Mouse (Mus musculus) thymus, postnatal 25 days (tissue): ENCODE results near the gene Map3k4.

Experiments
- DNase-seq: peaks from one replicate; pipeline ENCODE4 v3.0.0; 2022

Gene Map3k4

DNA sequence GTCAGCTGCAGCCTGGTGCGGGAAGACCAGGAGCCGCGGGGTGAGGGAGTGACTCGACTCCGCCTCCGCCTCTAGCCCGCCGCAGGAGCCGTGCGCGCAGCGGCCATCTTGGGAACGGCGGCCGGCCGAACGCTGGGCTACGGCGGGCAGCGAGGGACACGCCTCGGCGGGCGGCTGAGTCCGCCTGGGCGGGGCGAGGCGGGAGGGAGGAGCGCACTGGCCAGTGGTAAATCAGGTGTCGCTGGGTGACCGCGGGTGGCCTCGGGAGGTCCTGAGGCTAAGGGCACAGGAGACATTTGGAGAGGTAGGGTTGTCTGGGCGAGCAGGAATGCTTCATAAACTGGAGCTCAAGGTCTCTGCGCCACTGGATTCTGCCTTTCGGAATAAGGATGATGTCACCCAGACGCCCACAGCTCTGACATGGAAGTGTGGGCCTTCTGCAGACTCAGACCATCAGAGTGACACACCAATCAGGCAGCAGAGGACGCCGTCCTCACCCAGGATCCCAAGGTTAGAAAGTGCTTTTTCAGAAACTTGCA lies at the start of gene Map3k4:
Gene Map3k4 (minus strand): TSS at position 134 of the 539 bp plus-strand sequence.
- DNase-seq, result peak; percentile 86

DNA sequence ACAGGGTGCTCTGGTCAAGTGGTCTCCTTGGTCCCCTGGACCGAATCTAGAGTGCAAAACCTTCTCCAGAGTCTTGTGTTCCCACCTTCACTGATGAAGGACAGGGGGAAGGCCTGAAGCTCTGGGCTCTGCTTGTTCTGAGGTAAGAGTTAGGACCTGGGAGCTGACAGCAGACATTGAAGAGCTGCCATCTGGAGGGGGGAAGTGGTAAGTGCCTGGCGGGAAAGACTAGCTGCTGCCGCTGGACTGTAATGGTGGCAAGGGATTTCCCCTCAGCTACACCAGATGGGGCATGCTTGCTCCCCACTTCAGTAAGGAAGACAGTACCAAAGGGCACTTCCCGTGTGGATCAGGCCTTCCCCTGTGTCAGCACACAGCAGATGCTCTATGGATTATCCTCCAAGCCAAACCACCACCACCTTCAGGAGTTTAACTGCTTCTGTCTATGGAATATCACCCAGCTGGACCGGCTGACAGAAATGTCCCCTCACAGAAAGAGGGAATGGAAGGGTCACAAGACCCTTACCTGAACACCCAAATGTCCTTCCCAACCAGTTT lies 48.9 kb upstream of the Map3k4 start:
- DNase-seq, result peak; percentile 62

DNA sequence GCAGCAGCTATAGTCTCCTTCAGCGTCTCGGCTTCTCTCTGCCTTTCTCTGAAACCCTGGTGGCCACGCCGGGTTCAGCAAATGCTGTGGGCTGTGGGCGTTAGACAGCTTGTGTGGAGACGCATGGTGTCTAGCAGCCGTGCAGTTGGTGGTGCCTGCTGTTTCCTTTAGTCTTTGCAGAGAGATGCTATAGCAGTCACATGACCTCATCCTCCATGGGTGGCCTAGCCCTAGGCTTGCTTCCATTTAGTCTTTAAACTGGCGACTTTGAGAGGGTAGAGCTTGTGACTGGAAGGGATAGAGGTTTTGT lies 45.8 kb upstream of the Map3k4 start:
- DNase-seq, result peak; percentile 13

- no peak for DNase-seq
Measured at GRCm38 (mm10) chr17:12363601-12364425, 45.2 kb upstream of the Map3k4 start.

GRCm38 (mm10) chr17:12359876-12360275 lies 41.3 kb upstream of the Map3k4 start:
- DNase-seq, result no peak

DNA sequence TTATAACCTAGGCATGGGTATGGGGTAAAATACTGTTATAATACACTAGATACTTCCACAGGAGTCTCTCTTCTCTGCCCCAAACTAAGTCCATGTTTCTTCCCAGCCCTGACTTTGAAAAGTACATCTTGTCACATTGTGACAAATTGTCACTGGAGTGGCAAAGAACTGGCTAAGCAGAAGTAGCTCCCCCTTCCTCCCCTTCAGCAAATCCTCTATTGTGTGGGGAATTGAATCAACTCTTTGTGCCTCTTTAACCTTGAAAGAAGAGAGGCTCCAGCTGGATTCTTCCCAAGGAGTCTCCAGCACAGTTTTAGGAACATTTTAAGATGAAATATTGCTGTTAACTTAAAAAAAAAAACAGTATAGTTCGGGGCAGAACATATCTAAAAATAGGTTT lies 34.2 kb upstream of the Map3k4 start:
- no peak for DNase-seq

GRCm38 (mm10) chr17:12351564-12351963 lies 33.0 kb upstream of the Map3k4 start:
- no peak for DNase-seq

DNA sequence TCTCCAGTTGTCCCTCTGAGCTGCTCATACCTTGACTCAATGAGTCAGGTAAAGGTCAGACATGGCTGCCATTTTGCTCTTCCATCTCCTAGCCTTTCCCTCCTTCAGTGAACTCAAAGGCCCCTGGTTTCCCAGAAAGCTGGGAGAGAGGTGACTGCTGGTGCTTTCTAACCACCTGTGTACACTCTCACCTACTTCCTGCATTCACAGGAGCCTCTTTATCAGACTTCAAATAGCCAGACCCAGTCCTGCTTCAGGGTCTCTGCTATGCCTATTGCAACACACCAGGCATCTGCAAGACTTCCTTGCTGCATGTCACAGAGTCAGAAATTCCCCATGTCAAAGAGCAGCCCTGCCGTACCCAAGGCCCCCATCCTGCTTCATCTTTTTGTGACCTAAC lies 28.9 kb upstream of the Map3k4 start:
- no peak for DNase-seq

- DNase-seq, result no peak
Measured at GRCm38 (mm10) chr17:12343702-12344376, 25.2 kb upstream of the Map3k4 start.

DNA sequence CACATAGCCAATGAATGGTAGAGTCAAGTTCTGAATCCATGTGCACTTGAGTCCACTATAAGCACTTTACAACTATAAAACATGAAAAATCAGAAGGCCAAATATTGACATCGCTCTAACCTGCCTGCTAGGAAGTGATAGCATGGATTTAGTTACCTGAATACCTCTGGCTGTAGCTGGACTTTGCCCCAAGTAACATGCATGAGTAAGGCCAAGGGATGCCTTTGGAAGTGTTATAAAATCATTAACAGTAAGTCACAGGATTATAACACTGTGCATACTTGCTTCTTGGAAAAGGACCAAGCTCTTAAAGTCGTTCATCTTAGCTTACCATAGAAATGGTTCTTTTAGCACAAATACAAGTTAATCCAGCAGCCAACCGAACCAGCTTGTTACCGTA lies 18.6 kb upstream of the Map3k4 start:
- no peak for DNase-seq

DNA sequence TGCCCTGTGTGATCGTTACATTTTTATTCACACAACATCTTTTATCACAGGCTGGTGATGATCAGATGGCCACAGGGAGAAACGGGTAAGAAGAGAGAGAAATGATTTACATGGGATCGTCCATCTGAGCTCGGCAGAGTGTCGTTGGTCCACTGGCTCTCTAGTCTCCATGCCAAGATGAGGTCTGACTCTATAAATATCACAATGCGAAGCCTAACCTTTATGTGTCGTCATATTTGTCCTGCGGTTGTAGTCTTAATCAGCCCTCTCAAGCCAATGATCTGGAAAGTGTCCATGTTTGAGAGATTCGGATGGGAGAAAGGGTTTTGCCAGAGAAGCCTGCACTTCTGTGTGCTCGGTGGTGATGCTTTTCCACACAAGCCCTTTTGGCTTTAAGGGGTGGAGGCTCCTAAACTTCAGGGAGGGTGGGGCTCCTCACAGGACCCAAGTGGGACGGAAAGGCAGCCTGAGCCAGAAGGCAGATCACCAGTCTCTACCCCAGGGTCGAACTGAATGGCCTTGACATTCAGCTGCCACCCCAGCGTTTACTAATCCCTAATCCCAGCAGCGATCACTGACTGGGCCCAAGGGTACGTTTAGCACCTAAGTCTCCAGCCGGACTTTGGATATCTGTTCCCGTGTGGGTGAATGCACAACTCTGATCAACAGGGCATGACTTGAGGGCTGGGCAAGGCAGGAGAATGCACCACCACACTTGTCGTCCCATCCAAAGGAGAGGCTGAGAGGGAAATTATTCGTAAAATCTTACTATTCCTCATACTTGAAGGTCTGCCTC lies 17.7 kb upstream of the Map3k4 start:
- no peak for DNase-seq

DNA sequence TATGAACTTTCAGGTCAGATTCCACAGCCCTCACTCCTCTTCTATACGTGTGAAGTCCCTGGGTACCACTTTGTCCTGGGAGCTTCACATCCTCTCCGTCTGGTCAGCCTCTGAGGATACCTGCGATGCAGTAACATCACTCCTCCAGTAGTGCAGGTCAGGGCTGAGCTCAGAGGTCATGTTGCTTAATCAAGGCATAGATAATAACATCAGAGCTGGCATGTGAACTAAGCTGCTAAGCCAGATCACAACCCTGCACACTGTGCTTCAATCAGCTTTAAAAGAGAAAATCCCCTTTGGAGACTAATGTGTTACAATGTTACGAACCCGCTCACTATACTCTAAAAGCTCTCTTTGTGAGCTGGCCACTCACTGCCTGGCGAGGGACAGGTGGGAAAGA lies 16.5 kb upstream of the Map3k4 start:
- no peak for DNase-seq

DNA sequence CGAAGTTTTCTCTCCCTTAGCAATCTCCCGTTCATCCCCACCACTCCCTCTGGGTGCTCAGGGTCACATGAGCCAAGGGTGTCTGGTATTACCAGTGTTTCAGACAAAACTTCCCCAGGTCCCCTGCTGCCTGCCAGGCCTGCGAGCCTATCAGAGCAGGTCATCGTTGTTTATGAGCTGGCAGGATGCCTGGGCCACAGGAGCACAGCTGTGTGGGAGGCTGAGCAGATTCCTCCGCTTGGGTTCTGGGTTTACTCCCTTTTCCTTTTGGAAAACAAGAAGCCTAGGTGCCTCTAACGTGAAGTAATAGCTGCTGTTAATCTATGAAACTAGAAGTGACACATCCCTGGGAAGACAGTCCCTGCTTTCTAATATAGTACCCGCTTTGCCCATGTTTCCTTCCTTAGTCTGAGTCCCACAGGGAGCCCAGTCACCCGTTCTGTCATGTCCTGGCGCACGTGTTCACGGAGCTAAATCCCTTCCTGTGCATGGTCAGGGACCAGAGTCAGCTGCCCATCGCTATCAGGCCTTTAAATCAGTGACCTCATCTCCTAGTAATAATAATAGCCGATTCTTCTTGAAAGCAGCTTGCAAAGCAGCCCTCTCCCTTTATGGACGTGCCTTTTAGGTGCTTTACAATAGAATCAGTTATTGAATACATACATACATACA lies 9.4 kb upstream of the Map3k4 start:
- no peak for DNase-seq

DNA sequence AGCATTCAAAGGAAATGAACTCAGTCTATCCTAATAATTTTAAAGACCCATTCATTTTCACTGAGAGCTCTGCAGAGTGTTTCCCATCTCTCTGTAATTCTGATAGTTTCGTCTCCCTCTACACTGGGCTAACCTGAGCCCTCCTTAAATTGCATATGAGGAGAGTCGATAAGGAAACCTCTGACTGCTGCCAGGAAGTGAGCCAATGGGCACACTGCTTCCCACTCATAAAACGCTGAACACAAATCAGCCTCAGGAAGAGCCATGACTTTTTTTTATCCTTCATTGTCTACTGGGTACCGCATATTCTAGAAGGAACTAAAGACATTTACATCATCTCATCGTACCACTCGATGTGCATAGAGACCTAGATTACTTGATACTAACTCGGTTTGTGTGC lies 1.2 kb upstream of the Map3k4 start:
- no peak for DNase-seq

DNA sequence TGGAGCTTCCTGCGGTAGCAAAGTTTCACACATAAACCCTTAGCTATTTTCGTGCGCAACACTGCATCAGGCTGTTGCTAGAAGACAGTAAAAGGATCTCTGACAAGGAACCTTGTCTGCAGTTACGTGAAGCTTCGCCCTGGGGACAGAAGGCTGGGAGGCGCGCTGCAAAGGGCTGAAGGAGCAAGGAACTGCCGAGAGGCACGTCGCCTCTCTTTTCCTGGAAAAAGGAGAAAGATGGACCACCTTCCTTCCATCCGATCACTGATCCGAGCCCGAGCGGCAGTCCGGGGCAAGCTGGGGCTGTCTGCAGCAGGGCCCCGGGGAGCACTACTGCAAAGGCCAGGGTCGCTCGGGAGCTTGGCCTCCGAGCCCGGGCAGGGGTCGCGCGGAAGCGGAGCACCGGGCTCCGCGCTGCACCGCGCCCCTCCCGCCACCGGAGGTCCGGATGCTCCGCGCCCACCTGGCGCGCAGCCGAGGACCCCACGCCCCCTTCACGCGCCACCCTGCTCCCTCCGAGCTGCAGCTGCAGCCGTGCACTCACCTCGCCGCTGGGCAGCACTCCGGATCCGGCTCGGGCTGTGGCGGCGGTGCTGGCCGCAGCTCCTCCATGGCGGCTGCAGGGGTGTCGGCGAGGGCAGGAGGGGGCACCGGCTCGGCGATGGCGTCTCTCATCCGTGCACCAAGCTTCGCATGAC lies 493 bp downstream of the Map3k4 start:
- no peak for DNase-seq

DNA sequence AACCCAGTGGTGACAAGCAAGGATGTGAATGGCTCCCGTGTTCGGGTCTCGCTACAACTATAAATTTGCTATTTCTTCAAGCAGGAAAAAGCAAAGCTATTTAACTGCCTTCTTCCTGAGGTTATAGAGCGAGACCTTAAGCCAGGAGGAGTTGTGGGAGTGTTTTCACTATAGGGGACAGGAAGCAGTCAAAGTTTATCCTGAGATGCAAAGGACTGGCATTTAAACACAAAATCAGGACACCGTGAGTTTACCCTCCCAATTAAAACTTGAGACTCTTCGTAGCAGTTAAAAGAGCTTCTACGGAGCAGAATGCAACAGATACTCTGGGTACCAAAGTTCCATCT lies 1.0 kb downstream of the Map3k4 start:
- no peak for DNase-seq

DNA sequence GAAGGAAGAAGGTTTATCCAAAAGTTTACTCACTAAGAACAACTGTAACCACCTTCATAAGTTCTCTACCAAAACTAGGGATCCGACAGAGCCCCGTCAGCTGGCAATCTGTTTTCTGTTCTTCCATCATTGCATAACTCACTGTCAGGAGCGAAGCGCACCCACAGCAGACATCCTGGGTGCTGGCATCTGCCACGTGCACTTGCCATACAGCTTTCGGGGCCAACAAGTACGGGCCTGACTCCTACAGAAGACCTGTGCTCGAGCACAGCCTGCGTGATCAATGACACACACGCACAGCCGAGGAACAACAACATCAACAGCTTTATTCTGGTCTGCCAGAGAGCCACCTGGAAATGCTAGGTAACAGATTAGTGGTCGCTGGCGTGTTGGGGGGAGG lies 2.3 kb downstream of the Map3k4 start:
- no peak for DNase-seq

- DNase-seq, result no peak
Measured at GRCm38 (mm10) chr17:12312248-12312647, 6.3 kb downstream of the Map3k4 start.

DNA sequence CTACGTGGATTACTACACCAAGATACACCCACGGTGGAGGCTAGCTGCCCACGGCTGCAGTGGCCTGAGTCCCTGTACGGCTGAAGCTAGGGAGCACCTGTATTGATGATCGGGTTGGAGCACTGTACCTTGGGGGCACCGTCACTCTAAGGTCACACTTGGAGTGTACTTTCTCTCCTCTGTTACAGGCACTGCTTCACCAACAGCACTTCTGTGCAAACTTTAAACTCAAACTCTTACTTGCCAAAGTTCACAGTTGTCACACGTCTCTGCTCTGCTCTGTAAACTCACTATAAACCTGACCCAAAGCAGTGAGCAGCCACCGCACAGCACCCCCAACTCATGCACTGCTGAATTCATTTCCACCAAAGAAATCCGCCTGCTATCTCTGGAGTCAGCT lies 9.1 kb downstream of the Map3k4 start:
- DNase-seq, result no peak

GRCm38 (mm10) chr17:12309059-12309458 lies 9.5 kb downstream of the Map3k4 start:
- DNase-seq, result no peak

DNA sequence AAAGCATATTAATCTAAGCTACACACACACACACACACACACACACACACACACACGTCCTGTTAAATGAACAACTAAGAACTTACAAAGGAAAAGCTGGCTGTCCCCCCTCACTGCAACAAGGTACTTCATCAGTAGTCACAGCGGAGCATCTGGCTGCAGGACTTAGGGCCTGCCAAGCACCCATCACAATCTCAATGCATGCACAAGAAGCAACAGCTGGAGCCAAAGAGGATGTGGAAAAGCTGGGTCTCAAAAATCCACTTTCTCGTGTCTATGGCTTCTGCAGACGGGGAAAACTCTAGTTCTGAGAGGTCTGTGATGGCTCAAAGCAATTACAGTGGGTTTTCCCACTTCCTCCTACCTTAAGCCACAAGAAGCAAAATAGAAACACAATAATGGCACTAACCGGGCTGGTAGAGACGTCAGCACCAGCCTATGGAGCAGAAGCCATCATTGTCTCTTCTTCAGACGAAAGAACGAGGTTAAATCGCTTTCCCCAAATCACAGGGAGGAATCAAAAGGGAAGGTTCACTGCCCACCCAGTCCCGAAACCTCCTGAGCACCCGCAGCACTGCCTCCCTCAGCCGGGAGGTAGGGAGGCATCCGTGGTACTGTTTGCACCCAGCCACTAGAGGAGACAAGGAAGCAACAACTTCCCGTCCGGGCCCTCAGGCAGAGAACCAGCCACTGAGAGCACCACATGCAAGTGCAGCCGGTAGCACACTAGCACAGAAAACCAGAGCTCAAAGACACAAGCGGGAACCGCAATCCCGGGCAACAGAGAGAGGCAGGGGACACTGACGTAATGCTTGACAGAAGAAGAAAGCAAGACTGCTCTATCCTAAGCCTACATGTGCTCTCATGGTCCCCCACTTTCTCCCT lies 11.1 kb downstream of the Map3k4 start:
- peak; percentile 73 for DNase-seq
